Mouse (Mus musculus) urinary bladder, postnatal 4 days (tissue): ENCODE results near the gene Rps6kl1.

Experiments used
- DNase-seq, 2 experiments: peaks; one replicate each; pipeline ENCODE4 v3.0.0; 2021 to 2022; ENCODE audit warnings: low spot score in 2 of 2

The Rps6kl1 gene

DNA sequence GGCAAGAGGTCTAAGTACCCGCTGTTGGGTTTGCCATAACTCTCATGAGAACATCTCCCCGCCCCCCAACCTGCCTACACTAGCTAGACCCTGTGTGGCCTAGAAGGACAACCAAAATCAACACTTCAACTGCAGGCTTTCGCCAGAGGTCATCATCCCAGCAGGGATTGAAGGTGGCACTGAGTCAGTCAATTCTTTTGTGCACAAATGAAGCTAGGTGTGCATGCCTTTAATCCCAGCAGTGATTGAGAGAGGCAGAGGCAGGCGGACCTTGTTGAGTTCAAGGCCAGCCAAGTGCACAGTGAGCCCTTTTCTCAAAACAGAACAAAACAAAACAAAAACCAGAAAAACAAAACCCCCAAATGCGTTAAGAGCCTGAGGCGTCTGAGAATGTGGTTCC is 10.0 kb downstream of the Rps6kl1 start:
- DNase-seq, result no peak

DNA sequence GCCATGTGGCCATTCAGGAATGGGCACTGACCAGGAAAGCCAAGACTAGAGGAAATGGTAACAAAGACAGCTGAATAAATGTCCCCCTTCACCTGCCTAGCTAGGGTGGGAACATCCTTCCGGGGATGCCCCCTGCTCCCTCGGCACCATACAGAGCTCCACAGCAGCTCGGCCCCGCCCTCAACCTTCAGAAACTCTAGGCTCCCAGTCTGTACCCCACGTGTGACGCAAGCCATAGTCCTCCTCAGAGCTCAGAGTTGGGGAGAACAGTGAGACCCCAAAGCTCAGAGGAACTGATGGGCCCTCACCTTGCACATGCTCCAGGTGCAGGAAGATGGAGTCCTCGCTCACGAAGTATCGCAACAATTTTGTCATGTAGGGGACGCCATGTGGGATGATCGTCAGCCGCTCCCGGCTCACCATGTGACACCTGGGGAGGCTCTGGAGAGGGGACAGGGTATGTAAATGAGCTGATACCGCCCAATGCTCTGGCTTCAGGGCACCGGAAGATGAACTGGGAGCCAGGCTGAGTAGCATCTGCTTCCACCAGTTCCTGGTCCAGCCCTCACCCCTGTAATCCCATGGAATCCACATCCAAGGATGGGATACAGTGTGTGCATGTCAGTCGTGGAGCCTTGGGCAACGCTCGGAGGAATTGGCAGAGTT is 10.9 kb downstream of the Rps6kl1 start:
- DNase-seq, result no peak

DNA sequence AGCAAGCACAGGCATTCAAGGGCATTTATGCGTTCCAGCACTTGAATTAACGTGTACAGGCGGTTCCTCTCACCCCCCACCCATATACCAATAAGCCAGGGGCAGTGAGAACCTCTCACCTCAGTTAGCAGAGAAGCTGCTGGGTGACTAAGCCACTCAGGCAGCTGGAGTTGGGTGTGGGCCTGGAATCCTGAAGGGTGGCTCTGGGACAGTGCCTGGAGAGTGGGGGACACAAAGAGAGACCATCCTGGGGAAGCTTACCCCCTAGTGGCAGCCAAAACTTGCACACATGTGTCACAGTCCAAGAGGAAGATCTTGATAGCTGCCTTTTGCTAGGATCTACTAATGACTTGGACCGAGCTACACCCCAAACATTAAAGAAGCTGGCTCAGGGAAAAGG is 14.4 kb downstream of the Rps6kl1 start:
- DNase-seq, result no peak

DNA sequence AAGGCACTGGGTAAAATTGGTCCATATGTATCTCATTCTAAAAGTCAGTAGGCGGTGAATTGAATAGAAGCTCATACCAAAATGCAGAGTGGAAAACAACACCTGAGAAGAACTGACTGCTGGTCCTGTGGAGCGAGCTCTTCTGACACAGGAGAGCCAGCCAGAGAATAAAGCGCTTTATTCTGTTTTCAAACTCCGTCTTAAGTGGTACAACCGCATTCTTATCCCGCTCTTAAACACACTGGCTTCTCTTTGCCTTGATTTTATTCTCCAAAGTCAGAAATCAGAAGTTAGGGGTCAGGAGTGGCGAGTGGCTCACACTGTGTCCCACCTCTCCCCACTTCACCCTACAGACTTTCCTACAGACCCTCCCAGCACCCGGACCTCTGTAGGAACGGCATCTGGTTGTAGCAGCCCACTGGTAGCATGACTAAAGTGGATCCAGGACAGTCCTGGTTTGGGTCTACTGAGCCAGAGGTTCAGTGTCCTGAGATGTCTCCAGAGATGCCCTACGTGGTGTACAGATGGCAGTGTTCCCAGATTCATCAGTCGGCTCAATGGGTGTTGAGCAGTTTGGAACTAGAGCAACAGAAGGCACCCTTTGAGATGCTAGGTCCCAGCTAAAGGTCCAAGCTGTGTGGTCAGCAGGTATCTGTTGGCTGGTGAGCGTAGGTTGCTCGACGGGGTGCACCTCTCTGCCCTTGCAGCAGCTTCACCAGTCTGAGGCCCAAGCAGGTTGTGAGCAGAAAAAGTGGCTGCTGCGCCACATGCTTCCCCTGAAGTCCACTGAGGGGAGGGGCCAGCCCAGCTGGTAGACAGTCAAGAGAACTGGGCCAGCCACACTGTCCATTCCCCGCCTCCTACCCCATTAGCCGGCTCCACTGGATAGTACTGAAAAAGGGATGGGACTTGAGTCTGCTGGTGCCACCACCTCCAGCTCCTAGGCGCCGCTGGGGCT is 15.3 kb downstream of the Rps6kl1 start:
- no peak for DNase-seq

DNA sequence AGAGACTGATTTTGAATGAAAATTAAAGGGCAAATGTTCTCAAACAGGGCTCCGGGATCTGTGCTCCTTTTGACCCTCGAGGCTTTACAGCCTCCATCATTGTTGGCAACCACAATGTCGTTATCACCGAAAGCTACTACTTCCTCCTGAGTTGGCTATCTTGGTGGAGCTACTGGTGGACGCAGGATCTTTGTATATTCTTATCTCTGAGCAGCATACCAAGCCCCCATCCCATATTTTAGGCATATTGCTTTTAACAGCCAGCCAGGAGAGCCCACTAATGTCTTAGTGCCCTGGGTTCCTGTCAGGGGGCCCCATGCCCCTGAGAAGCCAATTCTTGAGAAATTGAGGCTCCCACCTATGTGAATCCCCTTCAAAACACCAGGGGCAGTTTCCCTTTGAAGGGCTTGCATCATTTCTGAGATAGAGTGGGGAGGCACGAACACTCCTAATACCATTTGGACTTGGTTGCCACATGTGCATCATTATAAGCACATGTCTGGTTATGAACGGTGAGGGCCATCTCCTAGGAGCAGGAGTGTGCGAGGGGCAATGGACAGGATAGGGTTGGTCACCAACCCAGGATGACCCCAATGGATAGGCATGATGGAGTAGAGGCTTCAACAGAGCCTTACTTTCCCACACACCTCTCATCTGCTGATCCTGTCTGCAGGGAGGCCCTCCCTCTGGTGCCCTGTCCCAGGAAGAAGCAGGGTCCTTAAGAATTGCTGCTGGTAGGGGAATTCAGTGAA is 16.8 kb downstream of the Rps6kl1 start:
- DNase-seq, result no peak

DNA sequence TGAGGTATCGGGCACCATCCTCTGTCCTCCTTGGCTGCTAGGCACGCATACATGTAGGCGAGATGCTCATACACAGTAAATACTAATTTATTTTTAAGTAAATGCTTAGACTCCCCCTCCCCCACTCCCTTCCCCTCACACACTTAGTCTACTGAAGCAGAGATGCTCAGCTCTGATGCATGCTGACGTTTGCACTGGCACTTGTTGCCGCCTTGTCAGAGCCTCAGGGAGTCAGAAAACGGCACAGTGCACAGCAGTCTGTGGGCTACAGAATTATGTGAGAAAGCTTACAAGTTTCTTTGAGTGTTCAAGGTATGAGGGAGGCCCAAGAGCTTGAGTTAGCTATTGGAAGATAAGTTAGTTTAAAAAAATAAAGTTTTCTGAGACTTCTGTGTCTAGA is 19.7 kb downstream of the Rps6kl1 start:
- DNase-seq, result no peak

DNA sequence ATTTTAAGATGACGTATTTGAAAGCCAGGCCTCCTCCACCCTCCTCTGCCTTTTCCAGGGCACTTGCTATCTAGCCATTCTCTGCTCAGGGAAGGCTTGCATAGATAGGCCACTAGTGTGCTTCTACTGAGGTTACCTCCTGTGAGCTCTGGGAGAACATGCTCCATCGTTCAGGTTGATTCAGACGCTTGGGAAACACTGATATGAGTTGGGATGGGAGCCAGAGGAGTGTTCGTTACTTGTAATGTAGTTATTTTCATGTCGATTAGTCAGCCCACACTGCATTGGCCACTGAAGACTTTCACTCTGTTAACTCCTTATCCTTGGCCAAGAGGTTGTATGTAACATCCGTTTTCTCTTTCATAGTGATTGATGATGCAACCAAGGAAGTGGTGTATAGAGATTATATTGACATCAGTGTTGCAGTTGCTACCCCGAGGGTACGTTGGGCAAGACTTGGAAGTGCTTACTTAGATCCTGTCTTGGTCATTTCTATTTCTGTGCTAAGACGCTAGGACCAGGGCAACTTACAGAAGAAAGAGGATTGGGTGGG is 21.6 kb downstream of the Rps6kl1 start:
- DNase-seq, result no peak

DNA sequence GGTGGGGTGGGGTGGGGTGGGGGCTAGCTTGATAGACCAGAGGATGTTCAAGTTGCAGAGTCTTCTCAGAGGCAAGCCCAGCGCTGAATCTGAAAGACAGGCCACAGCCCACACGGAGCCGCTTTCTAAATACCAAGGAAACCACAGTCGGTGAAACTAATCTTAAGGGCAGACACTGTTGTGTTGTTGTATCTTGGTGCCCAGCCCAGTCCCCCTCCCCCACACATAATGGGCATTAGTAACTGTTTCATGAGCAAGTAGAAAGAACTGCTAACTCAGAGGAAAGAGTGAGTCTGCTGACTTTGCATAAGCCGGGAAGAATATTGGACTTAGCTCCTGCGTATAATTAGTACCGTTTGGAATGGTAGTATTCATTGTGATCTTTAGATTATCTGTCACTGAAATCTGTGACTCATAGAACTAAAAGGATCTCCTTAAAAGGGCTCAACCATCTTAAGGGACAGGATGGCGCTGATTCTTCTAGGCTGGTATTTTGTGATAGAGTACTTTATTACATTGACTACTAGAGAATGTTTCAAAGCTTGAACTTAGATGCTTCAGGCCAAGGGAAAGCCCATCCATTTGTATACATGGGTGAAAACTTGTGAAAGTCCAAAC is 24.0 kb downstream of the Rps6kl1 start:
- no peak for DNase-seq

DNA sequence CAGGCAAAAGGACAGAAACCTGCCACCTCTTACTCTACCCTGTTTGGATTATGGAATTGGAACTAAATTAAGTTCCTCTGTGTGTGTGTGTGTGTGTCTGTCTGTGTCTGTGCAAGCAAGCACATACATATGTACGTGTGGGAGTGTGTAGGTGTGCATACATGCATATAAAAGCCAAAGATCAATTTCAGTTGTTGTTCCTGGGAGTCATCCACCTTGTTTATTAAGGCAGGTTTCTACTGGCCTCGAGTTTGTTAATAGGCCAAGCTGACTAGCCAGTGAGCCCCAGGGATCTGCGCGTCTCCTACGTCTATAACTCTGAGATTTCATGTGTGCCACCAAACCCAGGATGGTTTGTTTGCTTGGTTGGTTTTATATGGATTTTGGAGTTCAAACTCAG is 26.3 kb downstream of the Rps6kl1 start:
- no peak for DNase-seq

DNA sequence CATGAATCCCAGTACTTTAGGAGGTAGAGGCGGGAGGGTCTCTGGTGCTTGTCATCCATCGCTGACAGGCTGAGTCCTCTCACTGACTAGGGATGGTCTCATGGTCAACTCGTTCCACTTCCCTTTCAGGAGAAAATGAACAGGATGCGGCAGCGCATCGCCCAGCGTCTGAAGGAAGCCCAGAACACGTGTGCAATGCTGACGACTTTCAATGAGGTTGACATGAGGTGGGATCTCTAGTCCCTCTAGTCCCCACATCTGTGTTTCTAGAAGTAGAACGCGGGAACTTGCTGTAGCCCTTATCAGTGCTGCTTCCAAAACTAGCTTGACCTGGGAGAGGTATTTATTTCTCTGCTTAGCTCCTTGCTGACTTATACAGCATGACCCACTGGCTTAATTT is 27.4 kb downstream of the Rps6kl1 start:
- no peak for DNase-seq

DNA sequence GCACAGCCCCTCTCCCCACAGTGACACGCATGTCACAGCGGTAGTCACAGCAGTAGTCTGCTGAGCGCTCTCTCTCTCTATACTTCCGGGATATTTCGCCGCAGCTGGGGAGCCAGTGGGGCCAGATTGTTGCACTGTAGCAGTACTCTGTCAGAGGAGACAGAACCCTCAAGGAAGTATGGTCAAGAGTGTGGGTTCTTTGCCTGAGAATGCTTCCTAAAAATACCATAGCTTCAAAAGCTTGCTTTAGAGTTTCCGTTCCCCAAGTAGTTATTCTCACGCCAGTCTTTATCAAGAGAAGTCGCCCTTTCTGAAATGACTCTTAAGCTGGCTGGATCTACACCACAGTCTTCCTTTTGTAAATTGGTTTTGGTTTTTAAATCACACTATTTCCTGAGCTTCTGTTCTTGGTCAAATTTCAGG is 27.9 kb downstream of the Rps6kl1 start:
- DNase-seq, result no peak

DNA sequence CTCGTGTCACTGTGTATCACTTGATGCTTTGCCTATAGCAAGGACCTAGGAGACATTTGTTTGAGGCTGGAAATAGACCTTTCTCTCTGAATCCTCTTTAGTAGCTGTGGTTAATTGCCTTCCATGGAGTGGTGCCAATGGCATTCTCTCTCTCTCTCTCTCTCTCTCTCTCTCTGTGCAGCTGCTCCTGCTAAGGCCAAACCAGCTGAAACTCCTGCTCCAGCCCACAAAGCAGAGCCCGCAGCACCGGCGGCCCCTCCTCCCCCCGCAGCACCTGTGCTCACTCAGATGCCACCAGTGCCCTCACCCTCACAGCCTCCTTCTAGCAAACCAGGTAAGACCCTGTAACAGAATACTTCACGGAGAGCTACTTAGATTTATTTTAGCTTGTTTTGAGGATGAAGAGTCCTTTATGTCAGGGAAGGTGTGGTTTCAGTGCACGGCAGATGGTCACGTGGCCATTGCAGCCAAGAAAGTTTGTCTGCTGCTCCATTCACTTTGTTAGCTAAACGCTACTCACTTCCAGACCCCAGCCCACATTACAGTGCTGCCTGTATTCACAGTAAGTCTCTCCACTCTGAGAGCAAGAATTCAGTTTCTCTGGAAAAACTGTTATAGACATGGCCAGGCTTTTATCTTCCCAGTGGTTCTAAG is 29.1 kb downstream of the Rps6kl1 start:
- no peak for DNase-seq

DNA sequence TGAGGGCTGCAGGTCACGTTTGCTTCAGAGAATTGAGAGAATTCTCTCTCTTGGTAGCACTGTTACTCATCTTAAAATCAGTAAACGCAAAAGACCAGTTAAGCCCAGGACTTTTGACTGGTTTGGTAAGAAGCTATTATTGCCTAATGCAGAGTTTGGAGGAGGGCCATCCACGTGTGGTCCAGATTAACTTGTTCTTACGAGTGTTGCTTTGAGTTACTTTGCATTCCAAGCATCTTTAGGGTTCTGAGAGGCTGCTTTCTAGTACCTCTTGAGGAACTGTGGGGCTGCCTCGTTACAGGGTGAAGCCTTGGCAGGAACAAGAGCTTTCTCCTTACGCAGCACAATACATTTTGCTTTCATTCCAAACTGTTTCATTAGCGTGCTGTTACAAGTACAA is 35.4 kb downstream of the Rps6kl1 start:
- no peak for DNase-seq

DNA sequence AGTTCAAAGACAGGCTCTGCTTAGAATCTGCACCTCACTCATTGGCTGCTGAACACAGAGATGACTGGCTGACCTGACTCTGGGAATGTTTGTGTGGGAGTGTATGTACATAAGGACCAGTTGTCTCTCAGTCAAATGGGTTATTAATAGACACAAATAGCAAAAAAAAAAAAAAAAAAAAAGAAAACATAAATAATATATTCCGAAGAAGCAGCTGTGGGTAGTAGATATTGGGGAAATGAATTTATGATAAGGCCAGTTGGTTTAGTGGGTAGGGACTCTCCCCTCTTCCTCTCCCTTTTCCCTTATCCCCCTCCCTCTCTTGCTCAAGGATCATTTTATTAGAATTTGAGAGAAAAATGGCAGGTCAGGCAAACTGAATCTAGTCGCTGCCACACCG is 37.1 kb downstream of the Rps6kl1 start:
- DNase-seq, result no peak

DNA sequence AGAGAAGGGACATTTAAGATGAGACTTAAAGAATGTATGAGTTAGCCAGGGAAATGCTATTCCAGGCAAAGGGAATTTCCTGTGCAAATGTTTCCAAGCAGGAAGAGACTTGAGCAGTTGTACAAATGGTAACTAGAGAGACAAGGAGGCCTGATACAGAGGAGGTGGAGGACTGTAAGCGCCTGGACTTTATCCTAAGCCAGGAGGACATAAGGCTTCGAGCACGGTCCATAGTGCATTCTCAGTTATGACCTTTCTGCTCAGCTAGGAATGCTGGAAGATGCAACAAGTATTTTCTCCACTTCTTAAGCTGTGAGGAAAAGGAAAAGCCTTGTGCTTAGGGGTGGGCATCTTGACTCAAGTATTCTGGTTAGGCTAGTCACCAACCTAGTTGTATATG is 37.7 kb downstream of the Rps6kl1 start:
- no peak for DNase-seq

DNA sequence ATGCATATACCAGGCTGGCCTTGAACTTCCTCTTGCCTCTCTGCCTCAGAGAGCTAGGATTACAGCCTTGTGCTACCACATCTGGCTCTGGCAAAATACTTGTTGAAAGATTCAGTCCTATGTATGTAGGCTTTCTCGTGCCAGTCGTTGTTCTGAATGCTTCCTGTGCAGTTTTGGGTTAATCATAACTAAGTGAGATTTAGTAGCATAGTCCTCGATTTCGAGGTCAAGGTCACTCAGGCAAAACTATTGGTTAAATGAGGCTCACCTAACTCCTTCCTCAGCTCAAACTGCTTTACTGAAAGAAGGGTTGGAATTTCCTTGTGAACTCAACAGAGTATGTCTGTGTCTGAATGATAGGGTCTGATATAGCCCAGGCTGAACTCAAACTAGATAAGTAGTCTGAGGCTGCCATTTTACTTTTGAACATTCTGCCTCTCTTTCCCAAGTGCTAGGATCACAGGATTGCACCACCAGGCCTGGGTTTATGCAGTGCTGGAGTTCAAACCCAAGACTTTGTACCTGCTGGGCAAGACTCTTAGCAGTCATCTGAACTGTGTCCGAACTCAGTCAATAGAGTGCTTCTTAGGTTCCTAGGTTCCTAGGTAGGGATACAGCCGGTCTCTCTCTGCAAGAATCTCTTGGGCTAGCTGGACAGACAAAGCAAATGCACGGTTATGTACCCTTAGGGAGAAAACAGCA is 38.4 kb downstream of the Rps6kl1 start:
- no peak for DNase-seq

DNA sequence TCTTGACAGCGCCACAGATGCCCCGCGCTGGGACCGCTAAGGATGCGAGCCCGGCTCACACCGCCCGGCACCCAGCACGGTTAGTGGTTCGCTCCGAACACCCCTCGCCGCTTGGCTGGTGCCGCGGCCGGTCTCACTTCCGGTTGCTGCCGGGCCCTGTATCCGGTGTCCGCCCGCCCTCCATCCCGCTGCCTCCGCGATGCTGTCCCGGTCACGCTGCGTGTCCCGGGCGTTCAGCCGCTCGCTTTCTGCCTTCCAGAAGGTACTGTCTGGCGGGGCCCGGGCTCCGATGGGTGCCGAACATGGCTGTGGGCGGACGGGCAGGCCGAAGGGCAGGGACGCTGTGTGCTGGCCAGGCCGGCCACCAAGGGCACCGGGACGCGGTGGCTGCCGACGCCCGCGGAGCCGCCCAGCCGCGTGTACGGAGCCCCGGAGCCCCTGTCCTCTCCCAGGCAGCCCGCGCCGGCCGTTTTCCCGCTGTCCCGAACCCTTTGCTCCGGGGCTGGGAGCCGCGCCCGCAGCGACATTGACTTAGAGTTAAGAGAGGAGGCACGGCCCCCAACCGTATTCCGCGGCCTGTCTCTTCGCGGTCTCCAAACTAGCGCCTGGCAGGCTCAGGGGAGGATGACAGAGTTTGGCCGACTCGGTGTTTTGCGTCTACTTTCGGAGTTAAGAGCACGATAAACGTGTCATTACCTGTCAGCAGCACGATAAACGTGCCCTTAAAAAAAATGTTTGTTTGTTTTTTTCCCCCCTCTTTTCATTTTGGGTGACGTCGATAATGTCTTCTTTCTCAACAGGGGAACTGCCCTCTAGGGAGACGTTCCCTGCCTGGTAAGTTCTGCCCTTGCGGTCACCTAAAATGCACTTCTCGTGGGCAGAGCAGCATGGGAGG is 40.1 kb downstream of the Rps6kl1 start, which contains the start of the genes Prox2 and Dlst:
Gene Prox2, minus strand, starts transcription at position 62 of the 895 bp plus-strand sequence.
Gene Dlst, plus strand, starts transcription at position 136 of the 895 bp plus-strand sequence.
- peak; percentile 85 to 88 for DNase-seq

DNA sequence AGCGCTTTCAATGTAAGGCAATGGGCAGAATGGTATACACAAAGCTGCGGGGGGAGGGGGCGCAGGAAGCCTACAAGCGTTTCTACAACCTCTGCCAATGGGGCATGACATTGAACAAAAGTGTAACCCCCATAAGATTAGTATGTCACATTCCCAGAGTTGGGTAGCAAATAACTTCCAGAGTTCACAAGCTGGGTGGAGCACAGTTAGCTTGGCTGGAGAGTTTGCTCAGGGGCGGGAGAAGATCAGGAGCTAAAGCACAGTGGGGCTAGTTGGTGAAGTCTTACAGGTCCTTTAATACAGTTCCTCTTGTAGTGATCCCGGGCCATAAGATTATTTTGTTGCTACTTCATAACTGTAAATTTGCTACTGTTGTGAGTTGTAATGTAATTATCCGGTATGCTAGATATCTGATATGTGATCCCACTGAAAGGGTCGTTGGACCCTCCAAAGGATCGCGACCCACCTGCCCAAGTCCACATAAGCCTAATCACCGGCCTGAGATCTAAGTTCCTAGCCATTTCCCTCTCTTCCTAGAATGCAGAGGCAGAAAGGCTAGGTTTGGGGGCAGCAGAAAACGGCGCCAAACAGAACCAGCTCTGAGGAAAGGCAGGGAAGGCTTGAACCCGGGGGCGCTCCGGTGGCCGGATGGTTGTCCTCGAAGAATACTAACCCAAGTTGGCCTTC is 40.9 kb downstream of the Rps6kl1 start:
- no peak for DNase-seq

DNA sequence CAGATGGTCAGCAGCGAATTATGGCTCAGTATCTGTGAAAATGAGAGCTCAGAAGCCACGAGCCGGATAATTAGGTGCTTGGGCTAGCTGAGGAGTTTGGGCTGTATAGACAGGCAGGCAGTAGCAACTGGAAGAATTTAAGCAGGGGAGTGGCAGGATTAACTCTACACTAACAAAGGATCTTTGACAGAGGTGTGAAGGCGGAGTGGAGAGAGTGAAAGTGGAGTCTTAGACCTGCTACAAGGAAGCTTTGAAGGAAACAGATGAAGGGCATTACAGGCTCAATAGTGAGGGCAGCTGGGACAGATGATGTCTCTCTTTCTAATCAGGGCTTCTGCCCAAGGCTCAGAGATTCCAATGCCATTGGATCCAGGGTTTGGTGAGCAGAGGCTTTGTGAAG is 41.6 kb downstream of the Rps6kl1 start:
- no peak for DNase-seq
